Mouse (Mus musculus): ENCODE measurements at regions not wholly inside any gene's neighbourhood (a gene's known extent, or its start where the extent isn't known, plus 50 kb on each side); places are given as distances from the start of the nearest gene placed in this dataset.

DNA sequence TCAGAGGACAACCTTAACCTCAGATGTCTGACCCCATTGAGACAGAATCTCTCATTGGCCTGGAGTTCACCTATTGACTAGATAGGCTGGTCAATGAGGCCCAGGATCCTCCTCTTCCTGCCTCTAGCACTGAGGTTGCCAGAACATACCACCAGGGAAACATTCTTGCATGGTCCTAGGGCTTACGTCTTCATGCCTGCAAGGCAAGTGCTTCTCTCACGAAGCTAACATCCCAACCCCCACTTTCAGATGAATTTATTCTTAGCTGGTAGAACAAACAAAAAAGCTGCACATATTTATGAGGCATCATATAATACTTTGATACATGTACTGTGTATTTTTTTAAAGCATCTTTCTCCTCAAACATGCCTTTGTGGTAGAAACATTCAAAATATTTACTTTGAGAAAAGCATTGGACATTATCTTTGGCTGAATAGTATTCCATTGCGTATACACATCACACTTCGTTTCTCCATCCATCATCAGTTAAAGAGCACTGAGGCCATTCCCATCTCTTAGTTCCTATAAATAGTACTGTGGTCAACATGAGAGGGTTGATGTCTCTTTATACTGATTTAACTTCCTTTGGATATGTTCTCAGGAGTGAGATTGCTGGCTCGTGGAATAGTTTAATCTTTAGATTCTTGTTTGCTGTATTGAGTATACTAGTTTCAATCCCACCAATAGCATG, 72.2 kb upstream of the Tenm4 start:
- Histone ChIP-seq H3K36me3 (ENCODE audit: insufficient read depth, low read length) (no peaks in the 10 kb centered on the region), H3K27me3 (ENCODE audit: insufficient read depth, low read length) (no peaks in the 10 kb centered on the region), H3K9ac (replicated peaks; ENCODE audit: low read length, poor library complexity, severe bottlenecking) (no peak overlapping the region), H3K4me2 (ENCODE audit: low read depth, low read length, poor library complexity, severe bottlenecking) (no peak overlapping the region), H3K4me3 (ENCODE audit: low read depth, low read length) (no peak overlapping the region), H3K9me3 (ENCODE audit: low read length) (no peaks in the 10 kb centered on the region), H3K27ac (ENCODE audit: low read depth, low read length) (no peak overlapping the region), H3K4me1 (ENCODE audit: insufficient read depth, low read length) (no peaks in the 10 kb centered on the region)
- no peak for TF ChIP-seq CTCF (IDR thresholded peaks at IDR 0.05)
- DNase-seq (ENCODE audit: low spot score): no peak
- no peak for ATAC-seq (ENCODE audit: low FRiP score)
- WGBS: 84% methylated on average over 5 of the region's 5 CpGs

DNA sequence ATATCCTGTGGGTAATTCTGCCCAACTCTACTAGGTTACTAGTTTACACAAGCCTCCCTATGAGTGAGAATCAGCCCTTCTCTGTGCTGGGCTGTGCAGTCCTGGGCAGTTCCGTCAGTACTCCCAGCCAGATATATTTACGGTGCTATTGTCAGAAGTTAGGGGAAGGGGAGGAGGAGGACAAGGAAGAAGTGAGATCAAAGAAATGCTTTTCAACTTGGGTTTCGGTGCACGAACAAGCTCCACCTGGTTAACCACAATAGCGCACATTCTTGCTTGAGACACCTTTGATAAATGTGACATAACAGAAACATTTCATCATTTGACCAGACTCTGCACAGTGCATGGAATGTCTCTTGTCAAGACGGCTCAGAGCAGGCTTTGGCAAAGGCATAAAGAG, 68.3 kb upstream of the Tenm4 start:
- DNase-seq (ENCODE audit: low spot score) (no peak), ATAC-seq (ENCODE audit: low FRiP score) (no peak)
- no peaks in the 10 kb centered on the region for H3K9me3 ChIP-seq (ENCODE audit: low read length)
- no peak overlapping the region for H3K27ac ChIP-seq (ENCODE audit: low read depth, low read length)
- TF ChIP-seq CTCF (IDR thresholded peaks at IDR 0.05): no peak
- no peak overlapping the region for H3K4me2 ChIP-seq (ENCODE audit: low read depth, low read length, poor library complexity, severe bottlenecking)
- no peaks in the 10 kb centered on the region for H3K27me3 ChIP-seq (ENCODE audit: insufficient read depth, low read length)
- H3K4me1 ChIP-seq (ENCODE audit: insufficient read depth, low read length): no peaks in the 10 kb centered on the region
- no peaks in the 10 kb centered on the region for H3K36me3 ChIP-seq (ENCODE audit: insufficient read depth, low read length)
- H3K9ac ChIP-seq (replicated peaks; ENCODE audit: low read length, poor library complexity, severe bottlenecking): no peak overlapping the region
- no peak overlapping the region for H3K4me3 ChIP-seq (ENCODE audit: low read depth, low read length)
- 77% methylated on average over 6 of the region's 6 CpGs for WGBS

DNA sequence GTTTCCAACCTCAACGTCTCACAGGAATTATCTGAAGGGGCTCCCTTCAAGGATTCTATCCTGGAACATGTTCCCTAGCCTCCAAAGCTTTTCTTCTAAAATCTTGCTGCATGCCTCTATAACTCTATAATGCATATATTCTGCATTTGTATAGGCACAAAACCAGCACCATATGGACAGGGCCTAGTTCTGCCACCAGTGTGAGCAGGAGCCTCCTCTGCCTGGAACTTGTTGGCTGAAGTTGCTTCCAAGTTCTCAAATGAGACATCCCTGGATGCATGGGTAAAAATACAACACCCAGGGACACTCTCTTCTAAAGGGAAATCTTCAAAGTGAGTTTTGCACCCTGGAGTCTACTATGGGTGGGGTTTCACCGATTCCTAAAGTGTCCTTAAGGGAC, 62.3 kb upstream of the Tenm4 start:
- no peaks in the 10 kb centered on the region for H3K36me3 ChIP-seq (ENCODE audit: insufficient read depth, low read length)
- H3K4me1 ChIP-seq (ENCODE audit: insufficient read depth, low read length): no peaks in the 10 kb centered on the region
- 72% methylated on average over 2 of the region's 2 CpGs for WGBS
- no peak overlapping the region for H3K4me2 ChIP-seq (ENCODE audit: low read depth, low read length, poor library complexity, severe bottlenecking)
- no peak for ATAC-seq (ENCODE audit: low FRiP score)
- H3K27ac ChIP-seq (ENCODE audit: low read depth, low read length): no peak overlapping the region
- no peaks in the 10 kb centered on the region for H3K9me3 ChIP-seq (ENCODE audit: low read length)
- DNase-seq (ENCODE audit: low spot score): no peak
- no peak for TF ChIP-seq CTCF (IDR thresholded peaks at IDR 0.05)
- no peaks in the 10 kb centered on the region for H3K27me3 ChIP-seq (ENCODE audit: insufficient read depth, low read length)
- H3K4me3 ChIP-seq (ENCODE audit: low read depth, low read length): no peak overlapping the region
- no peak overlapping the region for H3K9ac ChIP-seq (replicated peaks; ENCODE audit: low read length, poor library complexity, severe bottlenecking)

DNA sequence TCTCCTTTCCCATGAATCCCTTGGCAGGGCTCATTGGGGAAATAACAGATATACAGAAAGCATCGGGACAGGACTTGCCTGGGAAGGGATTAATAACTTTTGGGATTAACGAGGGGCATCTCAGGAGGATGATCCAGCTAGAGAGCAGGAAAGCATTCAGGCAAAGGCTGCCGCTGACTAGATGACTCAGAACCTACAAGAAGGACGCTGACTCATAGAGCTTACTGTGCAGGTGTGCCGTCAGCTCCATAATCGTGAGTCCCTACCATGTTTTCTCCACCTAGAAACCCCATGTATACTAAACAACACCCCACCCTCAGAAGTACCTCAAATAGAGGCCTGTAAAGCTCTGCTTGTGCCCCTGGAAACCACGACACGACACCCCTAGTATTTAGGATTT, 50.9 kb upstream of the Tenm4 start:
- Histone ChIP-seq H3K4me3 (ENCODE audit: low read depth, low read length) (no peak overlapping the region), H3K36me3 (ENCODE audit: insufficient read depth, low read length) (no peaks in the 10 kb centered on the region), H3K4me2 (ENCODE audit: low read depth, low read length, poor library complexity, severe bottlenecking) (no peak overlapping the region), H3K9ac (replicated peaks; ENCODE audit: low read length, poor library complexity, severe bottlenecking) (no peak overlapping the region), H3K27me3 (ENCODE audit: insufficient read depth, low read length) (no peaks in the 10 kb centered on the region), H3K9me3 (ENCODE audit: low read length) (no peaks in the 10 kb centered on the region), H3K27ac (ENCODE audit: low read depth, low read length) (no peak overlapping the region), H3K4me1 (ENCODE audit: insufficient read depth, low read length) (no peaks in the 10 kb centered on the region)
- ATAC-seq (ENCODE audit: low FRiP score) (no peak), DNase-seq (ENCODE audit: low spot score) (no peak)
- TF ChIP-seq CTCF (IDR thresholded peaks at IDR 0.05): no peak
- 50% methylated on average over 8 of the region's 8 CpGs for WGBS
